Mouse (Mus musculus) lung, postnatal 14 days (tissue): ENCODE results near the gene En1.

Experiments used
- DNase-seq: peaks from one replicate; pipeline ENCODE4 v3.0.0; 2021

En1 gene

GRCm38 (mm10) chr1:120602031-120602730 lies at the start of gene En1:
En1 (plus strand) TSS chr1:120602418.
- no peak for DNase-seq

- DNase-seq: no peak
Observed at GRCm38 (mm10) chr1:120556926-120557846, 45.0 kb upstream of the En1 start.

- DNase-seq: no peak
Observed at GRCm38 (mm10) chr1:120558341-120559285, 43.6 kb upstream of the En1 start.

- DNase-seq: no peak
Observed at GRCm38 (mm10) chr1:120559911-120560310, 42.3 kb upstream of the En1 start.

GRCm38 (mm10) chr1:120581306-120581705 lies 20.9 kb upstream of the En1 start:
- DNase-seq: no peak

- DNase-seq: no peak
Observed at GRCm38 (mm10) chr1:120585481-120585880, 16.7 kb upstream of the En1 start.

- peak; percentile 75 for DNase-seq
Observed at GRCm38 (mm10) chr1:120586500-120587110, 15.6 kb upstream of the En1 start.

- DNase-seq: no peak
Observed at GRCm38 (mm10) chr1:120587431-120587830, 14.8 kb upstream of the En1 start.

GRCm38 (mm10) chr1:120587960-120588359 lies 14.3 kb upstream of the En1 start:
- DNase-seq: no peak

GRCm38 (mm10) chr1:120588362-120589027 lies 13.7 kb upstream of the En1 start:
- DNase-seq: no peak

GRCm38 (mm10) chr1:120593236-120593919 lies 8.8 kb upstream of the En1 start:
- no peak for DNase-seq

- DNase-seq: no peak
Observed at GRCm38 (mm10) chr1:120594603-120595002, 7.6 kb upstream of the En1 start.

- no peak for DNase-seq
Observed at GRCm38 (mm10) chr1:120595471-120596240, 6.6 kb upstream of the En1 start.

- DNase-seq: no peak
Observed at GRCm38 (mm10) chr1:120596319-120596718, 5.9 kb upstream of the En1 start.

GRCm38 (mm10) chr1:120596784-120597183 lies 5.4 kb upstream of the En1 start:
- DNase-seq: no peak

GRCm38 (mm10) chr1:120597271-120597670 lies 4.9 kb upstream of the En1 start:
- DNase-seq: no peak

- no peak for DNase-seq
Observed at GRCm38 (mm10) chr1:120598196-120598940, 3.9 kb upstream of the En1 start.

GRCm38 (mm10) chr1:120599321-120600148 lies 2.7 kb upstream of the En1 start:
- DNase-seq: no peak

- no peak for DNase-seq
Observed at GRCm38 (mm10) chr1:120600149-120600445, 2.1 kb upstream of the En1 start.
